Mouse (Mus musculus): ENCODE data around the gene Rnf5.

Rnf5 gene

GRCm38 (mm10) chr17:34603375-34604060 lies at the start of gene Rnf5:
Gene Rnf5 (minus strand): TSS chr17:34603690.
- DNase-seq: peak; percentile 100

GRCm38 (mm10) chr17:34652985-34653384 lies 49.5 kb upstream of the Rnf5 start:
- DNase-seq: no peak

GRCm38 (mm10) chr17:34652546-34652945 lies 49.1 kb upstream of the Rnf5 start:
- DNase-seq: no peak

- DNase-seq: no peak
These were observed 48.2 kb upstream of the Rnf5 start for GRCm38 (mm10) chr17:34651507-34652221.

GRCm38 (mm10) chr17:34650781-34651180 lies 47.3 kb upstream of the Rnf5 start:
- DNase-seq: no peak

- no peak for DNase-seq
These were observed 45.8 kb upstream of the Rnf5 start for GRCm38 (mm10) chr17:34649106-34649864.

- no peak for DNase-seq
These were observed 44.8 kb upstream of the Rnf5 start for GRCm38 (mm10) chr17:34648141-34648890.

GRCm38 (mm10) chr17:34646906-34647787 lies 43.7 kb upstream of the Rnf5 start, which contains the start of gene Atf6b:
Gene Atf6b (plus strand): TSS chr17:34647146.
- DNase-seq: peak; percentile 92

- DNase-seq: no peak
These were observed 42.5 kb upstream of the Rnf5 start for GRCm38 (mm10) chr17:34645831-34646511.

GRCm38 (mm10) chr17:34645256-34645829 lies 41.9 kb upstream of the Rnf5 start:
- DNase-seq: no peak

GRCm38 (mm10) chr17:34644608-34645007 lies 41.1 kb upstream of the Rnf5 start, which contains the start of gene Fkbpl:
Gene Fkbpl (plus strand): TSS chr17:34644764.
- DNase-seq: peak; percentile 98

GRCm38 (mm10) chr17:34643944-34644343 lies 40.5 kb upstream of the Rnf5 start:
- DNase-seq: no peak

GRCm38 (mm10) chr17:34643379-34643778 lies 39.9 kb upstream of the Rnf5 start:
- DNase-seq: no peak

- DNase-seq: no peak
These were observed 38.5 kb upstream of the Rnf5 start for GRCm38 (mm10) chr17:34641945-34642344.

- DNase-seq: no peak
These were observed 37.5 kb upstream of the Rnf5 start for GRCm38 (mm10) chr17:34640778-34641601.

- DNase-seq: no peak
These were observed 36.2 kb upstream of the Rnf5 start for GRCm38 (mm10) chr17:34639461-34640255.

- no peak for DNase-seq
These were observed 34.0 kb upstream of the Rnf5 start for GRCm38 (mm10) chr17:34637459-34637858.

- no peak for DNase-seq
These were observed 32.2 kb upstream of the Rnf5 start for GRCm38 (mm10) chr17:34635671-34636070.

- peak; percentile 81 for DNase-seq
These were observed 28.8 kb upstream of the Rnf5 start for GRCm38 (mm10) chr17:34632261-34632691.

Measured in lung, postnatal 14 days (tissue).